Mouse (Mus musculus) Muller cell, postnatal 12 days (primary cell): ENCODE results near the gene Kcnma1.

Experiments
- DNase-seq: peaks from one replicate; pipeline ENCODE4 v3.0.0-alpha.2; 2015; ENCODE audit errors: inconsistent ontology term

The Kcnma1 gene

GRCm38 (mm10) chr14:23529720-23530119, 484.6 kb downstream of the Kcnma1 start:
- peak; percentile 63 for DNase-seq

GRCm38 (mm10) chr14:23529229-23529628, 485.1 kb downstream of the Kcnma1 start:
- no peak for DNase-seq

- no peak for DNase-seq
Measured at GRCm38 (mm10) chr14:23525910-23526309, 488.4 kb downstream of the Kcnma1 start.

GRCm38 (mm10) chr14:23523825-23524491, 490.3 kb downstream of the Kcnma1 start:
- DNase-seq = peak; percentile 64

- DNase-seq = peak; percentile 31
Measured at GRCm38 (mm10) chr14:23522606-23523159, 491.6 kb downstream of the Kcnma1 start.

GRCm38 (mm10) chr14:23521080-23521684, 493.1 kb downstream of the Kcnma1 start:
- no peak for DNase-seq

GRCm38 (mm10) chr14:23517374-23517773, 496.9 kb downstream of the Kcnma1 start:
- DNase-seq = no peak

GRCm38 (mm10) chr14:23509792-23510191, 504.5 kb downstream of the Kcnma1 start:
- DNase-seq = no peak

GRCm38 (mm10) chr14:23502236-23502790, 512.0 kb downstream of the Kcnma1 start:
- DNase-seq = peak; percentile 27

- DNase-seq = no peak
Measured at GRCm38 (mm10) chr14:23496801-23497200, 517.5 kb downstream of the Kcnma1 start.

GRCm38 (mm10) chr14:23496236-23496740, 518.0 kb downstream of the Kcnma1 start:
- no peak for DNase-seq

- DNase-seq = peak; percentile 47
Measured at GRCm38 (mm10) chr14:23494496-23494800, 519.8 kb downstream of the Kcnma1 start.

- no peak for DNase-seq
Measured at GRCm38 (mm10) chr14:23493750-23494495, 520.4 kb downstream of the Kcnma1 start.

- no peak for DNase-seq
Measured at GRCm38 (mm10) chr14:23492581-23493360, 521.5 kb downstream of the Kcnma1 start.

- DNase-seq = no peak
Measured at GRCm38 (mm10) chr14:23491359-23491758, 522.9 kb downstream of the Kcnma1 start.

GRCm38 (mm10) chr14:23486687-23487086, 527.6 kb downstream of the Kcnma1 start:
- no peak for DNase-seq

- DNase-seq = no peak
Measured at GRCm38 (mm10) chr14:23485802-23486500, 528.3 kb downstream of the Kcnma1 start.

GRCm38 (mm10) chr14:23475129-23475528, 539.2 kb downstream of the Kcnma1 start:
- no peak for DNase-seq

GRCm38 (mm10) chr14:23470071-23470470, 544.2 kb downstream of the Kcnma1 start:
- no peak for DNase-seq

GRCm38 (mm10) chr14:23465135-23465534, 549.2 kb downstream of the Kcnma1 start:
- DNase-seq = no peak

- peak; percentile 11 for DNase-seq
Measured at GRCm38 (mm10) chr14:23458560-23458959, 555.7 kb downstream of the Kcnma1 start.
